ENCODE assay signal across 10 mouse cellular contexts in the genomic region with DNA sequence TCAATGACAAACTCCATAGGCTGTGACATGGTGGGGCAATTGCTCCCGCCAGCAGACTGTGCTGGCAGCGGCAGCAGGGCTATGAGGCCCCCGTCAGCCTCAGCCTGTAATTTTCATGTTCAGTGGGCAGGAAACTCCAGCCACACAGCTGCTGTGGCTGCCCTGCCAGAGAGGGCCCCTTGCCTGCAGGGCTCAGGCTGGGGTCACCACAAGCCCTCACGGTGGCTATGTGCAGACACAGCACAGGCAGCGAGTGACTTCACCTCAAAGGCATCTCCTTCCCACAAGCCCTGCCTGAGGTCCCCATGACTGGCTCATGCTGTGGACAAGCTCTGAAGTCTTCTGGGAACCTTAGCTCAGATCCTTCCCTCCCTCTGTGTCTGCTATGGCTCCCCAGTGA. TPM values are rescaled to one million over a fixed set of nuclear protein-coding genes. Genes with fewer than 3 reads are reported as not detected.
A peak's percentile ranks its signal among the peaks of the same experiment; 100 is the strongest.
DNase-seq lines count a peak whose midpoint lies in the region; ATAC-seq and TF ChIP-seq lines count a peak whose summit lies in the region.
"Had no signal": no experiment of that assay in that cellular context is flagged by ENCODE, and none has a peak within 500 bp of the region (broad histone marks: within the 10 kb centered on the region; RNA-seq: fewer than 3 reads in every experiment).

No protein-coding gene starts in this region.

- H3K27me3 ChIP-seq in hindbrain, embryonic 15.5 days, result no peaks in the 10 kb centered on the region
- H3K27me3 ChIP-seq in hindbrain, embryonic 16.5 days (replicated peaks; ENCODE audit: control insufficient read depth, insufficient read depth, low read length), result no peaks in the 10 kb centered on the region
- H3K27me3 ChIP-seq in midbrain, postnatal 0 days (ENCODE audit: insufficient read depth, low read length), result no peaks in the 10 kb centered on the region
- H3K27me3 ChIP-seq in midbrain, embryonic 15.5 days (replicated peaks), result no peaks in the 10 kb centered on the region

- no peak overlapping the region for H3K4me3 ChIP-seq in hindbrain, embryonic 15.5 days
- H3K4me3 ChIP-seq in hindbrain, embryonic 16.5 days (ENCODE audit: low read length), result no peak overlapping the region
- no peak overlapping the region for H3K4me3 ChIP-seq in midbrain, postnatal 0 days (ENCODE audit: low read depth, low read length)
- no peak overlapping the region for H3K4me3 ChIP-seq in midbrain, embryonic 15.5 days

- TF ChIP-seq CTCF in midbrain, postnatal 0 days (IDR thresholded peaks at IDR 0.05), result no peak

- H3K4me1 ChIP-seq in hindbrain, embryonic 15.5 days (replicated peaks), result no peaks in the 10 kb centered on the region; the same call in 1 of the 2 replicates
- no peaks in the 10 kb centered on the region for H3K4me1 ChIP-seq in hindbrain, embryonic 16.5 days (ENCODE audit: control insufficient read depth, insufficient read depth, low read depth, low read length)
- no peaks in the 10 kb centered on the region for H3K4me1 ChIP-seq in midbrain, postnatal 0 days (ENCODE audit: insufficient read depth, low read length)
- H3K4me1 ChIP-seq in midbrain, embryonic 15.5 days, result no peaks in the 10 kb centered on the region

- DNase-seq in midbrain, postnatal 0 days (ENCODE audit: low spot score), result peak; percentile 48
- peak; percentile 59 for DNase-seq in fibroblast of lung, adult 2 months (ENCODE audit: low read depth)
- DNase-seq in MN1 (ENCODE audit: low spot score), result no peak
- DNase-seq: right cerebral cortex, postnatal 4 days; thymus, postnatal 14 days had no signal

- no peaks in the 10 kb centered on the region for H3K36me3 ChIP-seq in hindbrain, embryonic 15.5 days
- H3K36me3 ChIP-seq in hindbrain, embryonic 16.5 days (ENCODE audit: control insufficient read depth, insufficient read depth, low read length), result no peaks in the 10 kb centered on the region
- no peaks in the 10 kb centered on the region for H3K36me3 ChIP-seq in midbrain, postnatal 0 days (ENCODE audit: insufficient read depth, low read length)
- no peaks in the 10 kb centered on the region for H3K36me3 ChIP-seq in midbrain, embryonic 15.5 days (replicated peaks)

- no peak overlapping the region for H3K4me2 ChIP-seq in hindbrain, embryonic 15.5 days
- no peak overlapping the region for H3K4me2 ChIP-seq in hindbrain, embryonic 16.5 days (ENCODE audit: low read length)
- no peak overlapping the region for H3K4me2 ChIP-seq in midbrain, postnatal 0 days (ENCODE audit: low read depth, low read length, poor library complexity, severe bottlenecking)
- H3K4me2 ChIP-seq in midbrain, embryonic 15.5 days, result no peak overlapping the region

- 67% methylated on average over 5 of the region's 5 CpGs for WGBS in hindbrain, embryonic 15.5 days
- 43% methylated on average over 5 of the region's 5 CpGs for WGBS in hindbrain, embryonic 16.5 days
- 67% methylated on average over 5 of the region's 5 CpGs for WGBS in midbrain, postnatal 0 days
- WGBS in midbrain, embryonic 15.5 days, result 68% methylated on average over 5 of the region's 5 CpGs

- H3K9ac ChIP-seq in hindbrain, embryonic 15.5 days, result no peak overlapping the region
- H3K9ac ChIP-seq in hindbrain, embryonic 16.5 days (ENCODE audit: low read depth, low read length), result no peak overlapping the region
- no peak overlapping the region for H3K9ac ChIP-seq in midbrain, postnatal 0 days (replicated peaks; ENCODE audit: low read length, poor library complexity, severe bottlenecking)
- no peak overlapping the region for H3K9ac ChIP-seq in midbrain, embryonic 15.5 days

- H3K27ac ChIP-seq in hindbrain, embryonic 15.5 days (replicated peaks), result no peak overlapping the region
- no peak overlapping the region for H3K27ac ChIP-seq in hindbrain, embryonic 16.5 days (ENCODE audit: low read depth, low read length)
- H3K27ac ChIP-seq in midbrain, postnatal 0 days (ENCODE audit: low read depth, low read length), result no peak overlapping the region
- H3K27ac ChIP-seq in midbrain, embryonic 15.5 days, result no peak overlapping the region

- no peaks in the 10 kb centered on the region for H3K9me3 ChIP-seq in hindbrain, embryonic 15.5 days
- H3K9me3 ChIP-seq in hindbrain, embryonic 16.5 days (ENCODE audit: control insufficient read depth, low read length), result no peaks in the 10 kb centered on the region
- no peaks in the 10 kb centered on the region for H3K9me3 ChIP-seq in midbrain, postnatal 0 days (ENCODE audit: low read length)
- H3K9me3 ChIP-seq in midbrain, embryonic 15.5 days, result no peaks in the 10 kb centered on the region

- 0 out of 2 replicates have a peak, but pooled peaks have one; percentile 38 for ATAC-seq in hindbrain, embryonic 15.5 days (ENCODE audit: low FRiP score, low read depth)
- ATAC-seq in hindbrain, embryonic 16.5 days, result no peak
- ATAC-seq in midbrain, postnatal 0 days (ENCODE audit: low FRiP score), result no peak
- ATAC-seq in midbrain, embryonic 15.5 days (replicated peaks), result no peak
- ATAC-seq in frontal cortex, adult (ENCODE audit: low TSS enrichment), result no peak

RNA-seq across cellular contexts. Expression of gene Htra3, which starts 7.5 kb away (rescaled TPM):
- 15.8 and 19.3 TPM in 2 replicates for polyA plus RNA-seq in hindbrain, embryonic 15.5 days (2015; fragmentation: Nextera tagmentation; extraction: Ambion mirVana)
- 17.3 and 25.5 TPM in 2 replicates for polyA plus RNA-seq in hindbrain, embryonic 16.5 days (2015; fragmentation: Nextera tagmentation; extraction: Ambion mirVana)
- total RNA-seq in midbrain, postnatal 0 days (2014; rRNA removed), result 19.9 and 26.3 TPM in 2 replicates
- 20.9 and 22.0 TPM in 2 replicates for polyA plus RNA-seq in midbrain, postnatal 0 days (2015; fragmentation: Nextera tagmentation; extraction: Ambion mirVana)
- 14.9 and 15.2 TPM in 2 replicates for polyA plus RNA-seq in midbrain, embryonic 15.5 days (2015; fragmentation: Nextera tagmentation; extraction: Ambion mirVana)
- total RNA-seq: MEL had no signal

RNA-seq across cellular contexts. Expression of gene Sh3tc1, which starts 52.7 kb away (rescaled TPM):
- polyA plus RNA-seq in hindbrain, embryonic 15.5 days (2015; fragmentation: Nextera tagmentation; extraction: Ambion mirVana), result 2.9 and 3.8 TPM in 2 replicates
- polyA plus RNA-seq in hindbrain, embryonic 16.5 days (2015; fragmentation: Nextera tagmentation; extraction: Ambion mirVana), result 2.6 and 2.7 TPM in 2 replicates
- total RNA-seq in midbrain, postnatal 0 days (2014; rRNA removed), result 1.9 and 3.6 TPM in 2 replicates
- polyA plus RNA-seq in midbrain, postnatal 0 days (2015; fragmentation: Nextera tagmentation; extraction: Ambion mirVana), result 1.8 TPM in 2 replicates
- 2.5 and 3.5 TPM in 2 replicates for polyA plus RNA-seq in midbrain, embryonic 15.5 days (2015; fragmentation: Nextera tagmentation; extraction: Ambion mirVana)
- total RNA-seq: MEL had no signal
